Mouse (Mus musculus) CH12.LX (cell line): ENCODE data around the gene Senp7. TPM values are rescaled to one million over a fixed set of nuclear protein-coding genes. Genes with fewer than 3 reads are reported as not detected.

Experiments
- DNase-seq: peaks from one replicate; pipeline ENCODE4 v3.0.0-alpha.2; 2013; ENCODE audit errors: extremely low read depth
- H3K27ac ChIP-seq: 2 replicates; pipeline ENCODE4 v1.5.1; 2012; ENCODE audit warnings: low read depth, mild to moderate bottlenecking, control low read depth, moderate library complexity; ENCODE audit not compliant: insufficient read depth
- H3K27me3 ChIP-seq: replicated peaks from 2 replicates; pipeline ENCODE3; 2012; ENCODE audit warnings: inconsistent platforms
- H3K36me3 ChIP-seq, 2 experiments: replicated peaks in 1 of 2; 2 replicates each; pipeline versions ENCODE3 to v1.6.1; 2012; ENCODE audit warnings: inconsistent platforms in 1 of 2, low read length in 1 of 2, mild to moderate bottlenecking in 1 of 2, mixed read lengths in 1 of 2, moderate library complexity in 1 of 2; ENCODE audit not compliant: control insufficient read depth in 1 of 2, insufficient read depth in 1 of 2
- H3K4me1 ChIP-seq, 2 experiments: 2 replicates each; pipeline ENCODE4 v1.6.1; 2012; ENCODE audit warnings: inconsistent platforms in 1 of 2, moderate library complexity in 1 of 2; ENCODE audit not compliant: insufficient read depth in 2 of 2, control insufficient read depth in 1 of 2
- H3K4me2 ChIP-seq: 2 replicates; pipeline ENCODE4 v1.6.1; 2012; ENCODE audit warnings: low read depth, mild to moderate bottlenecking, control low read depth; ENCODE audit not compliant: poor library complexity, insufficient read depth, severe bottlenecking
- H3K4me3 ChIP-seq, 3 experiments: fragments of 150-350 bp in 1 of 3; sonication (generic) in 1 of 3; replicated peaks in 1 of 3; 2 replicates each; pipeline versions ENCODE3 to v1.5.1; 2011 to 2012; ENCODE audit warnings: low read depth in 2 of 3, low read length in 2 of 3, mild to moderate bottlenecking in 2 of 3, moderate library complexity in 2 of 3, control low read depth in 1 of 3, improper control_type of control experiment in 1 of 3, inconsistent platforms in 1 of 3, mixed read lengths in 1 of 3; ENCODE audit not compliant: poor library complexity in 1 of 3
- H3K79me2 ChIP-seq: replicated peaks from 2 replicates; pipeline ENCODE4 v1.6.1; 2012; ENCODE audit warnings: mild to moderate bottlenecking, moderate library complexity; ENCODE audit not compliant: control insufficient read depth, poor library complexity, insufficient read depth, severe bottlenecking; ENCODE audit errors: extremely low read depth
- H3K9ac ChIP-seq: 2 replicates; pipeline ENCODE4 v1.6.1; 2012; ENCODE audit warnings: low read depth, mild to moderate bottlenecking, control low read depth, moderate library complexity; ENCODE audit not compliant: insufficient read depth
- H3K9me3 ChIP-seq: replicated peaks from 2 replicates; pipeline ENCODE3; 2012; ENCODE audit warnings: low read length, inconsistent platforms, mixed read lengths
- BHLHE40 ChIP-seq: IDR thresholded peaks from 2 replicates; pipeline ENCODE4 v1.6.1; 2011; ENCODE audit warnings: mild to moderate bottlenecking, low read depth, low read length, improper control_type of control experiment
- CHD1 ChIP-seq: IDR thresholded peaks from 2 replicates; pipeline ENCODE4 v1.6.1; 2012; ENCODE audit warnings: low read depth, low read length, improper control_type of control experiment, inconsistent platforms
- CHD2 ChIP-seq: IDR thresholded peaks from 2 replicates; pipeline ENCODE4 v1.6.1; 2011; ENCODE audit warnings: low read length, improper control_type of control experiment
- CTCF ChIP-seq, 2 experiments: IDR thresholded peaks in 1 of 2; conservative IDR thresholded peaks in 1 of 2; 2 replicates each; pipeline ENCODE4 v1.5.1; 2011 to 2012; ENCODE audit warnings: low read depth in 2 of 2, low read length in 2 of 2, improper control_type of control experiment in 1 of 2, inconsistent platforms in 1 of 2, mild to moderate bottlenecking in 1 of 2, moderate library complexity in 1 of 2
- E2F4 ChIP-seq: IDR thresholded peaks from 2 replicates; pipeline ENCODE4 v1.6.1; 2011; ENCODE audit warnings: low read depth, low read length, improper control_type of control experiment; ENCODE audit not compliant: insufficient replicate concordance
- ETS1 ChIP-seq: conservative IDR thresholded peaks from 2 replicates; pipeline ENCODE4 v1.6.1; 2012; ENCODE audit warnings: low read depth, mild to moderate bottlenecking, inconsistent platforms, low read length, improper control_type of control experiment, moderate library complexity
- GABPA ChIP-seq: IDR thresholded peaks from 2 replicates; pipeline ENCODE4 v1.6.1; 2012; ENCODE audit warnings: low read depth, low read length, improper control_type of control experiment, inconsistent platforms; ENCODE audit not compliant: insufficient replicate concordance
- HCFC1 ChIP-seq: IDR thresholded peaks from 2 replicates; pipeline ENCODE4 v1.6.1; 2012; ENCODE audit warnings: low read depth, mild to moderate bottlenecking, inconsistent platforms, low read length, improper control_type of control experiment
- JUN ChIP-seq: IDR thresholded peaks from 2 replicates; pipeline ENCODE4 v1.6.1; 2011; ENCODE audit warnings: low read depth, mild to moderate bottlenecking, low read length, improper control_type of control experiment, moderate library complexity; ENCODE audit not compliant: insufficient read depth
- KAT2A ChIP-seq: IDR thresholded peaks from 2 replicates; pipeline ENCODE4 v1.6.1; 2012; ENCODE audit warnings: low read length, improper control_type of control experiment, inconsistent platforms; ENCODE audit not compliant: insufficient replicate concordance
- MAFK ChIP-seq: IDR thresholded peaks from 2 replicates; pipeline ENCODE4 v1.6.1; 2011; ENCODE audit warnings: low read length, improper control_type of control experiment; ENCODE audit not compliant: insufficient replicate concordance
- MAX ChIP-seq: IDR thresholded peaks from 2 replicates; pipeline ENCODE4 v1.6.1; 2011; ENCODE audit warnings: low read length, improper control_type of control experiment
- MAZ ChIP-seq: IDR thresholded peaks from 2 replicates; pipeline ENCODE4 v1.6.1; 2012; ENCODE audit warnings: low read depth, mild to moderate bottlenecking, inconsistent platforms, low read length, improper control_type of control experiment, moderate library complexity
- MEF2A ChIP-seq: IDR thresholded peaks from 2 replicates; pipeline ENCODE4 v1.6.1; 2014; ENCODE audit warnings: low read depth, mild to moderate bottlenecking, inconsistent platforms, low read length, improper control_type of control experiment, borderline replicate concordance
- NELFE ChIP-seq: IDR thresholded peaks from 2 replicates; pipeline ENCODE4 v1.6.1; 2011; ENCODE audit warnings: low read depth, low read length, improper control_type of control experiment
- NRF1 ChIP-seq: IDR thresholded peaks from 2 replicates; pipeline ENCODE4 v1.6.1; 2014; ENCODE audit warnings: low read depth, mild to moderate bottlenecking, inconsistent platforms, low read length, improper control_type of control experiment, moderate library complexity
- PAX5 ChIP-seq: IDR thresholded peaks from 2 replicates; pipeline ENCODE4 v1.6.1; 2012; ENCODE audit warnings: low read length, inconsistent platforms, mixed read lengths
- POLR2A ChIP-seq: IDR thresholded peaks from 2 replicates; pipeline ENCODE4 v1.6.1; 2011; ENCODE audit warnings: low read depth, mild to moderate bottlenecking, improper control_type of control experiment, low read length
- POLR2AphosphoS2 ChIP-seq: IDR thresholded peaks from 2 replicates; pipeline ENCODE4 v1.6.1; 2011; ENCODE audit warnings: low read depth, low read length, improper control_type of control experiment
- RAD21 ChIP-seq: IDR thresholded peaks from 2 replicates; pipeline ENCODE4 v1.6.1; 2011; ENCODE audit warnings: low read depth, mild to moderate bottlenecking, low read length, improper control_type of control experiment, moderate library complexity
- RCOR1 ChIP-seq: conservative IDR thresholded peaks from 2 replicates; pipeline ENCODE4 v1.6.1; 2012; ENCODE audit warnings: low read depth, mild to moderate bottlenecking, inconsistent platforms, low read length, improper control_type of control experiment
- SIN3A ChIP-seq: IDR thresholded peaks from 2 replicates; pipeline ENCODE4 v1.6.1; 2012; ENCODE audit warnings: low read length, improper control_type of control experiment, inconsistent platforms
- SMC3 ChIP-seq: IDR thresholded peaks from 2 replicates; pipeline ENCODE4 v1.6.1; 2011; ENCODE audit warnings: low read depth, low read length, improper control_type of control experiment
- TBP ChIP-seq: conservative IDR thresholded peaks from 2 replicates; pipeline ENCODE4 v1.6.1; 2011; ENCODE audit warnings: low read depth, low read length, improper control_type of control experiment
- TCF12 ChIP-seq: IDR thresholded peaks from 2 replicates; pipeline ENCODE4 v1.6.1; 2014; ENCODE audit warnings: low read depth, mild to moderate bottlenecking, inconsistent platforms, low read length, improper control_type of control experiment
- UBTF ChIP-seq: IDR thresholded peaks from 2 replicates; pipeline ENCODE4 v1.6.1; 2012; ENCODE audit warnings: low read depth, mild to moderate bottlenecking, inconsistent platforms, low read length, improper control_type of control experiment, moderate library complexity
- USF1 ChIP-seq: IDR thresholded peaks from 2 replicates; pipeline ENCODE4 v1.6.1; 2014; ENCODE audit warnings: low read depth, mild to moderate bottlenecking, inconsistent platforms, low read length, improper control_type of control experiment
- USF2 ChIP-seq: conservative IDR thresholded peaks from 2 replicates; pipeline ENCODE4 v1.6.1; 2011; ENCODE audit warnings: low read depth, low read length, improper control_type of control experiment
- ZC3H11A ChIP-seq: IDR thresholded peaks from 2 replicates; pipeline ENCODE4 v1.6.1; 2012; ENCODE audit warnings: low read depth, mild to moderate bottlenecking, inconsistent platforms, low read length, improper control_type of control experiment
- ZMIZ1 ChIP-seq: IDR thresholded peaks from 2 replicates; pipeline ENCODE4 v1.6.1; 2012; ENCODE audit warnings: low read depth, mild to moderate bottlenecking, inconsistent platforms, low read length, improper control_type of control experiment
- ZNF384 ChIP-seq: IDR thresholded peaks from 2 replicates; pipeline ENCODE4 v1.6.1; 2012; ENCODE audit warnings: low read depth, low read length, improper control_type of control experiment, inconsistent platforms
- dilution Hi-C: fragments of 300-500 bp; cut with MboI; formaldehyde crosslinking; loops from 2 replicates; pipeline ENCODE4 v1.14.3; 2020; ENCODE audit warnings: low sequenced_read_pairs; ENCODE audit not compliant: extremely low pct_unique_long_range_greater_than_20kb, extremely low pct_ligation_motif_present
- in situ Hi-C: fragments of 300-500 bp; cut with MboI; formaldehyde crosslinking; loops from 3 replicates; pipeline ENCODE4 v1.14.3; 2019; ENCODE audit warnings: low sequenced_read_pairs, low pct_ligation_motif_present, low pct_unique_long_range_greater_than_20kb, mixed read lengths
- polyA plus RNA-seq: library from polyadenylated mRNA; unstranded; fragments of >175 nt; gene quantifications from 2 replicates; pipeline ENCODE4 v1.2.1, GENCODE M21; 2012; ENCODE audit warnings: low read depth; ENCODE audit not compliant: insufficient read length
- total RNA-seq, 2 experiments: library from RNA; depleted of rRNA; stranded (reverse); fragments of 300-350 nt in 1 of 2; fragments of >200 nt in 1 of 2; gene quantifications; 2 replicates each; pipeline ENCODE4 v1.2.3; 2012 to 2014

Senp7 gene
- total and polyA plus RNA-seq, 3 experiments: 12.3 to 26.4 (median 15.5) TPM

DNA sequence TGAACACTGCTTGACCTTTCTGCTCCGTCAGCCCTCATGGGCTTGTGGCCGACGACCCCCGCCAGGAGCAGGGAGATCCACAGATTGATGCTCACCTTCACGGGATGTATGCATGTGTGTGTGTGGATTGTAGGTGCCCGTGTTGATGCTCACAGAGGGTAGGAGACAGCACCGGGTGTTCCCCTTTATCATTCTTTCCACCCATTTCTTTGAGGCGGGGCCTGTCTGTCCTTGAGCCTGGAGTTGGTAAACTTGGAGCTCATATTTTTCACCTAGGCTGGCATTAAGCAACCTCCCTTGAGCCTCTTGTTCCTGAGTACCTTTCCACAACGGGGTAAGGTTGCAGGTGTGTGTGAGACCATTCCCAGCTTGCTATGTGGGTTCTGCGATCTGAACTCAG is 10.0 kb downstream of the Senp7 start:
- in situ Hi-C loops: no loop called here
- Histone ChIP-seq H3K4me1 (peaks cover 6 to 22% of the 10 kb centered on the region in 2 experiments), H3K9me3 (no peaks in the 10 kb centered on the region), H3K4me3 (no peak overlapping the region), H3K36me3 (no peaks in the 10 kb centered on the region), H3K9ac (no peak overlapping the region), H3K79me2 (no peaks in the 10 kb centered on the region), H3K4me2 (no peak overlapping the region), H3K27me3 (no peaks in the 10 kb centered on the region), H3K27ac (no peak overlapping the region)
- DNase-seq: no peak
- TF ChIP-seq ETS1 (no peak), MAFK (no peak), HCFC1 (no peak), POLR2AphosphoS2 (no peak), ZNF384 (no peak), RCOR1 (no peak), UBTF (no peak), ZC3H11A (no peak)
- dilution Hi-C loops: no loop called here

- peak overlapping the region; percentile 59 for H3K27ac ChIP-seq
- no peaks in the 10 kb centered on the region for H3K79me2 ChIP-seq
- dilution Hi-C loops: no loop called here
- in situ Hi-C loops: loop anchor here (10.0 kb wide), 1 partner anchor 87 kb away; the partner anchor contains the start of gene Zbtb11
- peak overlapping the region; percentile 49 for H3K4me2 ChIP-seq
- H3K4me1 ChIP-seq: peaks cover 6 to 30% of the 10 kb centered on the region in 2 experiments
- no peak overlapping the region for H3K4me3 ChIP-seq
- H3K36me3 ChIP-seq: no peaks in the 10 kb centered on the region
- peak overlapping the region; percentile 47 for H3K9ac ChIP-seq
- DNase-seq: peak; percentile 93
- no peaks in the 10 kb centered on the region for H3K9me3 ChIP-seq
- no peaks in the 10 kb centered on the region for H3K27me3 ChIP-seq
- TF ChIP-seq TBP: no peak; the same call in 1 of the 2 replicates
- TF ChIP-seq USF2: no peak
- TF ChIP-seq JUN: 0 out of 2 replicates have a peak, but pooled peaks have one; percentile 17
- TF ChIP-seq GABPA: no peak
- TF ChIP-seq ZNF384: no peak
- peak; percentile 56 for TF ChIP-seq ETS1
- peak; percentile 56; the same call in 1 of the 2 replicates for TF ChIP-seq MEF2A
- peak; percentile 66; the same call in 1 of the 2 replicates for TF ChIP-seq SIN3A
- peak; percentile 71 for TF ChIP-seq POLR2A
- no peak for TF ChIP-seq CHD2
- TF ChIP-seq MAX: peak; percentile 65; the same call in 1 of the 2 replicates
- no peak for TF ChIP-seq CHD1
- no peak; the same call in 1 of the 2 replicates for TF ChIP-seq ZMIZ1
- no peak for TF ChIP-seq KAT2A
- 0 out of 2 replicates have a peak, but pooled peaks have one; percentile 44 for TF ChIP-seq E2F4
- no peak for TF ChIP-seq SMC3
- TF ChIP-seq CTCF (conservative IDR thresholded peaks at IDR 0.05 in 1 of 2, IDR thresholded peaks at IDR 0.05 in 1 of 2; ENCODE audit: low read depth in 2 of 2, low read length in 2 of 2): no peak
- no peak for TF ChIP-seq RAD21
- no peak for TF ChIP-seq MAZ
- TF ChIP-seq UBTF: no peak
- TF ChIP-seq RCOR1: no peak
- no peak for TF ChIP-seq NELFE
- peak; percentile 61 for TF ChIP-seq BHLHE40
- TF ChIP-seq TCF12: peak; percentile 64; the same call in 1 of the 2 replicates
- no peak for TF ChIP-seq USF1
- no peak for TF ChIP-seq PAX5
- no peak for TF ChIP-seq NRF1
- TF ChIP-seq MAFK: no peak
- TF ChIP-seq POLR2AphosphoS2: no peak
Measured at GRCm38 (mm10) chr16:56061995-56062594, 14.0 kb downstream of the Senp7 start.
